Mouse (Mus musculus): ENCODE results near the gene Fgd5. TPM values are rescaled to one million over a fixed set of nuclear protein-coding genes. Genes with fewer than 3 reads are reported as not detected.
A peak's percentile ranks its signal among the peaks of the same experiment; 100 is the strongest.

Fgd5 gene
- total RNA-seq, 1 experiment from 2014 or later: 15.1 TPM

DNA sequence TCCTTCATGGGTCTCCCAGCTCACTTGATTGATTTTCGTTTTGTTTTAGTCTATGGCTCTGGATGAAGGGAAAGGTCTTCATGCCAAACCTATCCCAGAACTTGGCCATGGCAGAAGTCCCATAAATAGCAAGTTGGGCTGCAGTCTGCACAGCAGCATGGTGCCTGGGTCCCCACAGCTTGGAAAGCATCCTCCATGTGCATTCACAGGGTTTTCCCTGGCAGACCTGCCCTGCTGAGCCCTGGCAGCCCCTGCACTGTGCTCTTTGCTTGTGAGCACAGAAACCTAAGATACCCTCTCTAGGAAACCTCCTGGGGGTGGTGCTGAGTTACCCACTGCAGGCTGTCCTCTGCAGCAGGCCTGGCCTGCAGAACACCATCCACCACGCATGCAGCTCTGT, 32.2 kb downstream of the Fgd5 start:
- no peak for DNase-seq

DNA sequence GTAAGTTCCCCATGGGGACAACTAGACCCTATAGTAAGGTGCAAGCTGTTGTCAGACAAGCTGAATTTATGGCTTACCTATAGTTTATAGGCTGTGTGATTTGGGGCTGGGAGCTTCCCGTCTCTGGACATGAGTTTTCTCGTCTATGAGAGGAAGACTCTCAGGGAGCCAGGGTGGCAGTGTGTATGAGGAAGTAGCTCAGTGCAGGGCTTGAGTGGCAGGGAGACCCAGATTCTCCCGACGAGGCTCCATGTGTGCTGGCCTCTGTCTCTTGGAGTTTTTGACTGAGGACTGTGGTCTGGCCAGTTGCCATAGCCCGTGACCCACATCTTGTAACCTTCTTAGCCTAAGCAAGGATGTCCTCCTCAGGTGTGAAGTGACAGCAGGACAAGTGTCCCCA, 33.7 kb downstream of the Fgd5 start:
- no peak for DNase-seq

GRCm38 (mm10) chr6:92013035-92013434, 34.4 kb downstream of the Fgd5 start:
- no peak for DNase-seq

GRCm38 (mm10) chr6:92013620-92014019, 34.9 kb downstream of the Fgd5 start:
- no peak for DNase-seq

- peak; percentile 28 for DNase-seq
Observed at GRCm38 (mm10) chr6:92014936-92015335, 36.3 kb downstream of the Fgd5 start.

DNA sequence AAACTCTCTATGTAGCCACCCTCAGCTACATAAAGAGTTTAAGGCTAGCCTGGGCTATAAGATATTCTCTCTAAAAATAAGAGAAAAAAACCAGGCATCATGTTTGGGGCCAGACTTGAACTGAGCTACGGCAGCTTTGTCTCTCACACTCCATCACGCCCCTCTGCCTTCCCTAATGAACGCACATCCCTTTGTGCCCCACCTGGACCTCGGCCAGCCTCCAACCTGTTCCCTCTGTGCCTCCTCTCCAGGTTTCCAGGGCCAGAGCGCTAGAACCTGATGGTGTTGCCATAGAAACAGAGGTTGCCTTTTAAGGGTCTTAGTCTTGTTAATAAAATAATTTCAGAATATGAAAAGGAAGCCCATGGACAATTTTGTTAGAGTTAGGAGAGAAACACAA, 37.2 kb downstream of the Fgd5 start:
- DNase-seq: no peak

DNA sequence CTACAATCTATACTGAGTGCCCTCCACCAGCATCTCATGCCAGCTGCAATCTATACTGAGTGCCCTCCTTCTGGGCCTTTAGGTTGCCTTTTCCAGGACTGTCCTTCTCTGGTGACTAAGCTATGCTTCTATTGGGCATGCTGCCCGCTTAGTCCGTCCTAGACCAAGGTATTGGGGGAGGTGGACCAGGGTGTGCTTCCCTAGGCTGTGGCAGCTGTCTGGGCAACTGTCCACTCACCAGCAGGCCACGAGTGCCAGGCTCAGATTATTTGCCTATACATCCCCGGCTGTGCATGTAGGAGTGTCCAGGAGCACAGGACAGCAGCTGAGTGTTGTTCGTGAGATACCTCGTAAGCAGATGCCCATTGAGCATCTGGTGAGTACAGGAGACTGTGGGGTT, 38.1 kb downstream of the Fgd5 start:
- no peak for DNase-seq

DNA sequence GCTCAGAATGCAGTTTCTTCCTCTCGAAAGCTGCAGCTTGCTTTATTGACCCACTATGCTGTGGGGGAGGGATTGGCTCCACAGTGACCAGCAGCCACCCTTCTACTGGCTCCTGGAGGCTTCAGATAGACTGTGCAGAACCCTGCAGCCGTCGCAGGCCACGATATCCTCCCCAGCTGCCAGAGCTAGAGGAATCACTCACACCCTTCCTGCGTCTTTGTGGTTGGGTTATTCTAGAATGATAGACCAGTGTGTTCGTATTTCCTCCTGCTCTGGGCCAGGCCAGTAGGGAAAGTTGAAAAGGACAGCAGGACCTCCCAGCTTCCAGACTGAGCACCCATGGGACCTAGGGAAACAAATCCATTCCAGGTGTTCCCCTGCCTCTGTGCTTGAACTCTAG, 39.7 kb downstream of the Fgd5 start:
- no peak for DNase-seq

DNA sequence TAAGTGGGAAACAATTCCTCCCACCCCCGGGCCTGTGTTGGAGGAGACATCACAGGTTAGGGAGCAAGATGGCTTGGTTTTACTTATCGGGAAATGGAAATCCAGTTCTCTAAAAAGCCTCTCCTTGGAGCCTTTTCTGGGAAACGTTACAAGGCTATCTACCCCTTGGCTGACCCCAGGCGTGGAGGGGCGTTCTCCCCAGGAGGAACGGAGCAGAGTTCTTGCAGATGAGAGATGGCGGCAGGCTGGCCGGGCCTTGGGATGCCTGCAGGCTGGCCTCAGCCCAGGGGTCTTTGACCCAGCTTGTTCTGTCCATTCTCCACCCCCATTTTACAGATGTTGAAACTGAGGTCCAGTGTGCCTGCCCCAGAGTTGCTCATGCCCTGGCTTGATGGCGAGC, 42.4 kb downstream of the Fgd5 start:
- DNase-seq: no peak

GRCm38 (mm10) chr6:92021506-92021905, 42.8 kb downstream of the Fgd5 start:
- no peak for DNase-seq

- no peak for DNase-seq
Observed at GRCm38 (mm10) chr6:92025252-92025651, 46.6 kb downstream of the Fgd5 start.

DNA sequence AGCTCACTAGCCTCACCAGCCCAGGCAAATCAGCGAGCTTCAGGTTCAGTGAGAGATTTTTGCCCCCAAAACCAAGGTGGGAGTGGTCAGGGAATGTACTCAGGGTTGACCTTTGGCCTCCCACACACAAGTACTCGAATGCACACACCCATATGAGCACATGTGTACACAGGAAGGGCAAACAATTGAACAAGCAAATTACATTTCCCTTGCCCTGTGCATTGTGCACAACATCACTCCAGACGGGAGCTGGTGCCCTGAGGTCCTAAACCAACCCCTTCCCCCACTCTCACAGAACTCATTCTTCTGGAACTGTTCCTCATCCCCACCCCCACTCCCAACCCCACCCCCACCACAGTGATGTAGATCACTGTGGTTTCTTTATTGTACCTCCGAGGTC, 48.7 kb downstream of the Fgd5 start:
- DNase-seq: no peak

GRCm38 (mm10) chr6:92030646-92031045, 52.0 kb downstream of the Fgd5 start:
- no peak for DNase-seq

- DNase-seq: no peak
Observed at GRCm38 (mm10) chr6:92034713-92035112, 56.0 kb downstream of the Fgd5 start.

GRCm38 (mm10) chr6:92036372-92036771, 57.7 kb downstream of the Fgd5 start:
- DNase-seq: no peak

- DNase-seq: peak; percentile 43
Observed at GRCm38 (mm10) chr6:92038158-92038557, 59.5 kb downstream of the Fgd5 start.

- peak; percentile 46 for DNase-seq
Observed at GRCm38 (mm10) chr6:92041271-92041670, 62.6 kb downstream of the Fgd5 start.

DNA sequence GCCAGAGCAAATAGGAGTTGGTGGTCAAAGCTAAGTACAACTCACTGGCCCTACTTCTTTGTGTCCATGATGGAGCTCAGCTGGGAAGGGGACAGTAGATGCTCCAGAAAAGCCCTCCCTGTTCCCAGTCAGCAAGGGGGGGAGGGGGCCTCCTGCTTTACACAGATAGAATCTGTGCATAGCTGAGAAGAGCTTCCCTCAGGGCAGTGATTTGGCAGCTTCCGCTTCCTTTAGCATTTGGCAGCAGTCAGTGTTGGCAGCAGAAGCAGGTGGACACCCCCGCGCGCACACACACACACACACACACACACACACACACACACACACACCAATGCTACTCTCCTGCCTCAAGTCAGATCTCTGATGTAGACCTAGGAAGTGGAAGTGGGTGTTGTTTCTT, 63.4 kb downstream of the Fgd5 start:
- DNase-seq: peak; percentile 27

DNA sequence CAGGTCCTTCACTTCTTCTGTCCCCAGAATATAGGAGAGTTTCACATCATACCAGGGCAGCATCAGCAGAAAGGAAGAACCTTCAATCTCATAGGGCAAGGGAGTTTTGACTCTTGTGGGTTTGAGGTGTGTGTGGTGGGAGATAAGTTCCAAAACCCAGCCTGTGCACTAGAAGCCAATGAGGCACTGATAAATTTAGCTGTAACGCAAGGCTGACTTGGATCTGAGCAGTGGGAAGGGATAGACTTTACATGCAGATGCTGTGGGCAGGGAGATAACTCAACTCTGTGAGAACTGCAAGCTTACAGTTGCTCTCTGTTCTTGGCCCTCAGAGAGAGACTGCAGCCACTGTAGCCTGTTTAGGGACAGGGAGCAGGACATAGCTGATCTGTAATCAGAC, 64.2 kb downstream of the Fgd5 start:
- DNase-seq: no peak

GRCm38 (mm10) chr6:92057768-92058167, 79.1 kb downstream of the Fgd5 start:
- DNase-seq: no peak

GRCm38 (mm10) chr6:92061725-92062124, 83.0 kb downstream of the Fgd5 start:
- no peak for DNase-seq

GRCm38 (mm10) chr6:92063452-92063851, 84.8 kb downstream of the Fgd5 start:
- no peak for DNase-seq

DNA sequence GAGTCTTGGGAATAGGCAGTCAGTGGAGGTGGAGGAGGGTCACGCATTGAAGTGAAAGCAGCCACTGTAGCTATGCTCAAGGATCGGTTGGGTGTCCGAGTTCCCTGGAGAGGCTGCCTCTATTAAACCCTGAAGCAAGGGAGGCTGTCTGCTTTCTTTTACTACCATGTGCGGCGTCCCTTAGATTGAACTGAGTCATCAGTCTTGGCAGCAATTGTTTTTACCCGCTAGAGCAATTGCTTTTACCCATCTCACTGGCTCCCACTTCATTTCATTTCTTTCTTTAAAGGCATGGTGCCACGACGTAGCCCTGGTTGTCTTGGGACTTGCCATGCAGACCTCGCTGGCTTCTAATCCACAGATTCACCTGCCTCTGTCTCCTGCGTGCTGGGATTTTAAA, 85.4 kb downstream of the Fgd5 start:
- DNase-seq: no peak

DNA sequence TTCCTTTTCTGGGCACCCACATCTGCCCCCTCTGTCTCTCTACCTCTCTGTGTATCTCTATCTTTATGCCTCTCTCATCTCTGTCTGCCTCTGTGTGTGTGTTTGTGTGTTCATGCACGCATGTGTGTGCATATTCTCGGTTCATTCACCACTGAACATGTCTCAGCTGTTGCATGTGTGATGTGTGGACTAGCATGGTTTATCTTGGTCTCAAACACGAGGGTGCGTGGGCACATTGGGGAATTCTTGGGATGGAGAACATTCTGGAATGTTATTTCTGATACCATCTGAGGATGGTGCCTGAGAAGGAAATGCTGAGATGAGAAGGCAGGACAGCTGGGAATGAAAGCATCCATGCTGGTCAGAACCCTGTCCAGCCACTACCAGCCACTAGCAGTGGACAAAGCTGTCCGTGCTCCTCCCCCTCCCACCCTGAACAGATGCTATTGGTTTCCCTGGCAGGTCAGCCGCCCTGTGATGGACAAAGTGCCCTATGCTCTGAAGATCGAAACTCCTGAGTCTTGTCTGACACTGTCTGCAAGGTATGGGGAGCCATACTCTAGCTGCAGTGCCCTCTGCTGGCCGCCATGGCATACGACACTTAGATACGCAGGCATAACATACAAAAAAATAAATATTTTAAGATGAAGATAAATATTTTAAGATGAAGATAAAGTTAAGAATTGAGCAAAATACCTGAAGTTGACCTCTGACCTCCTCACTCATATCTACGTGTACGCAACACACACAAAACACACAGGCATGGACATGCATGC, 87.2 kb downstream of the Fgd5 start:
- DNase-seq: peak; percentile 68
